Mouse (Mus musculus) embryonic facial prominence, embryonic 14.5 days (tissue): ENCODE measurements at regions not wholly inside any gene's neighbourhood (a gene's known extent, or its start where the extent isn't known, plus 50 kb on each side); places are given as distances from the start of the nearest gene placed in this dataset.
A peak's percentile ranks its signal among the peaks of the same experiment; 100 is the strongest.

Experiments used
- ATAC-seq: fragments of 200-750 bp; cut with Nextera tagmentation; 2 replicates; pipeline ENCODE4 v1.8.0; 2017; ENCODE audit warnings: low read depth, moderate number of reproducible peaks, moderate TSS enrichment
- DNase-seq: peaks from one replicate; pipeline ENCODE4 v3.0.0-alpha.2; 2015; ENCODE audit warnings: low spot score
- H3K27ac ChIP-seq: fragments of 300-500 bp; sonication (generic); replicated peaks from 2 replicates; pipeline ENCODE4 v1.5.1; 2014; ENCODE audit warnings: low read depth, mild to moderate bottlenecking, low read length, moderate library complexity
- H3K27me3 ChIP-seq: fragments of 300-500 bp; sonication (generic); replicated peaks from 2 replicates; pipeline ENCODE4 v1.6.1; 2014; ENCODE audit warnings: low read length; ENCODE audit not compliant: control insufficient read depth, insufficient read depth
- H3K36me3 ChIP-seq: fragments of 300-500 bp; sonication (generic); 2 replicates; pipeline ENCODE4 v1.6.1; 2014; ENCODE audit warnings: low read length, mixed read lengths; ENCODE audit not compliant: control insufficient read depth, insufficient read depth
- H3K4me1 ChIP-seq: fragments of 300-500 bp; sonication (generic); 2 replicates; pipeline ENCODE4 v1.6.1; 2014; ENCODE audit warnings: antibody characterized with exemption, low read length; ENCODE audit not compliant: control insufficient read depth, insufficient read depth
- H3K4me2 ChIP-seq: fragments of 300-500 bp; sonication (generic); 2 replicates; pipeline ENCODE4 v1.6.1; 2014; ENCODE audit warnings: low read depth, mild to moderate bottlenecking, low read length, moderate library complexity, mixed read lengths
- H3K4me3 ChIP-seq: fragments of 300-500 bp; sonication (generic); 2 replicates; pipeline ENCODE4 v1.5.1; 2014; ENCODE audit warnings: low read depth, mild to moderate bottlenecking, low read length
- H3K9ac ChIP-seq: fragments of 300-500 bp; sonication (generic); 2 replicates; pipeline ENCODE4 v1.6.1; 2014; ENCODE audit warnings: low read depth, mild to moderate bottlenecking, low read length, moderate library complexity, mixed read lengths
- H3K9me3 ChIP-seq: fragments of 300-500 bp; sonication (generic); 2 replicates; pipeline ENCODE4 v1.6.1; 2016; ENCODE audit warnings: low read length; ENCODE audit not compliant: control insufficient read depth
- WGBS: fragments of 180-500 bp; shearing (Covaris S2); extraction: QIAGEN DNeasy Blood & Tissue Kit; methylation state at CpG from one replicate; pipeline ENCODE4 v1.1.7; 2014; 5-methylcytosine and 5-hydroxymethylcytosine counted together

- Histone ChIP-seq H3K4me1 (peaks cover 6% of the 10 kb centered on the region; the same call in 1 of the 2 replicates), H3K9ac (no peak overlapping the region), H3K27me3 (no peaks in the 10 kb centered on the region), H3K27ac (0 out of 2 replicates have a peak overlapping the region, but pooled peaks have one; percentile 39), H3K4me3 (no peak overlapping the region), H3K36me3 (no peaks in the 10 kb centered on the region), H3K4me2 (no peak overlapping the region), H3K9me3 (no peaks in the 10 kb centered on the region)
- DNase-seq (peak; percentile 65), ATAC-seq (peak; percentile 60; the same call in 1 of the 2 replicates)
- WGBS = 50% methylated on average over 6 of the region's 6 CpGs
These were observed 600.6 kb upstream of the Nox3 start for GRCm38 (mm10) chr17:4296521-4297155.

- peak overlapping the region; percentile 39; the same call in 1 of the 2 replicates for H3K27ac ChIP-seq
- peak; percentile 55; the same call in 1 of the 2 replicates for ATAC-seq
These were observed 601.1 kb upstream of the Nox3 start for GRCm38 (mm10) chr17:4297156-4297535.

GRCm38 (mm10) chr17:4301142-4301853, 605.2 kb upstream of the Nox3 start:
- no peak for DNase-seq
- H3K4me1 ChIP-seq = peaks cover 6% of the 10 kb centered on the region; the same call in 1 of the 2 replicates
- no peaks in the 10 kb centered on the region for H3K27me3 ChIP-seq
- H3K9me3 ChIP-seq = no peaks in the 10 kb centered on the region
- no peak for ATAC-seq
- 76% methylated on average over 12 of the region's 12 CpGs for WGBS
- no peak overlapping the region for H3K27ac ChIP-seq
- H3K4me2 ChIP-seq = no peak overlapping the region
- H3K9ac ChIP-seq = no peak overlapping the region
- H3K36me3 ChIP-seq = no peaks in the 10 kb centered on the region
- H3K4me3 ChIP-seq = no peak overlapping the region

More at GRCm38 (mm10) chr17:4297156-4297535, 601.1 kb upstream of the Nox3 start:
- DNase-seq = peak; percentile 3
- Histone ChIP-seq H3K36me3 (no peaks in the 10 kb centered on the region), H3K9me3 (no peaks in the 10 kb centered on the region), H3K4me1 (peaks cover 6% of the 10 kb centered on the region; the same call in 1 of the 2 replicates), H3K4me2 (no peak overlapping the region), H3K27me3 (no peaks in the 10 kb centered on the region), H3K4me3 (no peak overlapping the region), H3K9ac (no peak overlapping the region)
- 82% methylated on average over 1 of the region's 1 CpGs for WGBS

DNA sequence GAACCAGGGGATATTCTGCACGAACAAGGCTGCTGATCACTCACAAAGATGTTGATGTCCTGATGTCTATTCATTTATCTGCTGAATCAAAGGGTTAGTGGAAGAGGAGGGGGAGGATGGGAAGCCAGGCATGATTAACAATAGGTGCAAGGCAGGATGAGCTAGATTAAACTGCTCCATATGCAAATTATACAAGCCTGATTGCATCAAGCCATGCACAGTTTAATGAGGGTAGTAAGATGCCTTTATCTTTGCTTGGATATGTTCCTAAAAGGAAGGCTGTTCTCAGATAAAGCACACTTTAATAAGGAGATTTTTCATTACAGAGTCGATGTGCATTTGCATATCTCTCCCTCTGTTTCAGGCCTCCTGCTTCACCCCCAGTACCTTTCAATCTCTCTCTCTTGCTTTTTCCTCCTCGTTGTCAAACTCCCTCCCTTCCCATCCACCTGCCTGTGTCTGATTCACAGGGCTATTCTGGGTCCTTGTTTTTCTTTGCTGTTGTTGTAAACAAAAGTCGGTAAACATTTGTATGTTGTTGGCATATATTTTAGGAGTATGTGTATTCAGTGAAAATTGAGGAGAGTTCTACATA, 615.8 kb upstream of the Nox3 start:
- H3K9ac ChIP-seq = no peak overlapping the region
- no peak overlapping the region for H3K4me3 ChIP-seq
- H3K4me2 ChIP-seq = no peak overlapping the region
- DNase-seq (no peak), ATAC-seq (no peak)
- no peaks in the 10 kb centered on the region for H3K9me3 ChIP-seq
- no peaks in the 10 kb centered on the region for H3K27me3 ChIP-seq
- no peak overlapping the region for H3K27ac ChIP-seq
- H3K36me3 ChIP-seq = no peaks in the 10 kb centered on the region
- 56% methylated on average over 4 of the region's 4 CpGs for WGBS
- H3K4me1 ChIP-seq = no peaks in the 10 kb centered on the region

DNA sequence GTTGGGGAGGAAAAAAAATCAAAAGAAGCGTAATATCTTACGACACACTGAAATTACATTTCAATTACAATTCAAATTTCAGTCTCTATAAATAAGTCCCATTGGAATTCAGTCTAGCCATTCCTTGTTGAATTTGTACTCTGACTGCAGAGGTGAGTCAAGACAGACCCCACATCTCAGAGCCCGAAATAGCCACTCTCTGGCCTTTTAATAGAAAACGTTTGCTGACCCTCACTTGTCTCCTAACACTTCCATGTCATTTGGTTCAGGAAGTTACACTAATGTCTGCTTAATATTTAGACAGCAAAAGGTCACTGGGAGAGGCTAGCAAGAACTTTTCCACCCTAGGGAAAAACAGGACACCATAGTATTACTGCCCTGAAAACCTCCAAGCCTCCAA, 623.1 kb upstream of the Nox3 start:
- H3K4me3 ChIP-seq = no peak overlapping the region
- no peak overlapping the region for H3K27ac ChIP-seq
- no peaks in the 10 kb centered on the region for H3K27me3 ChIP-seq
- no peak overlapping the region for H3K9ac ChIP-seq
- no peaks in the 10 kb centered on the region for H3K9me3 ChIP-seq
- DNase-seq (no peak), ATAC-seq (no peak)
- H3K4me2 ChIP-seq = no peak overlapping the region
- H3K36me3 ChIP-seq = no peaks in the 10 kb centered on the region
- 67% methylated on average over 4 of the region's 4 CpGs for WGBS
- H3K4me1 ChIP-seq = no peaks in the 10 kb centered on the region

DNA sequence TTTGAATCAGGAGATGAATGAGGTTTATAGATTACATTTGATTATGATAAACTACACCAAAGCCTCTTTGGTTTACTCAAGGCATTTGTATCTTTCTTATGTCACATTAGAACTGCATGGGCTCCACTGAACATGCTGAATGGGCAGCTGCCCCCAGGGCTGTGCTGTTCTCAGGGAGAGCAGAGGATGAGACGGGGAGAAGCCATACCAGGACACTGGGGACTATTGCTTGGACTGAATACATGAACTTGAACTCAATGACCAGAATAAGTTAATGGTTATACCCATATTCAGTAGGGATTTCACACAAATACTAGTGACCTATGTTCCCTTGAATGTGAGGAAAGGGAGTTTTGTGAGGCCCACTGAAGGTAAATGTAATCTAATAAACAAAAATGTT, 632.7 kb upstream of the Nox3 start:
- Histone ChIP-seq H3K27ac (no peak overlapping the region), H3K4me1 (no peaks in the 10 kb centered on the region), H3K27me3 (no peaks in the 10 kb centered on the region), H3K4me2 (no peak overlapping the region), H3K9me3 (no peaks in the 10 kb centered on the region), H3K4me3 (no peak overlapping the region), H3K9ac (no peak overlapping the region), H3K36me3 (no peaks in the 10 kb centered on the region)
- 84% methylated on average over 1 of the region's 1 CpGs for WGBS
- no peak for DNase-seq
- ATAC-seq = no peak

DNA sequence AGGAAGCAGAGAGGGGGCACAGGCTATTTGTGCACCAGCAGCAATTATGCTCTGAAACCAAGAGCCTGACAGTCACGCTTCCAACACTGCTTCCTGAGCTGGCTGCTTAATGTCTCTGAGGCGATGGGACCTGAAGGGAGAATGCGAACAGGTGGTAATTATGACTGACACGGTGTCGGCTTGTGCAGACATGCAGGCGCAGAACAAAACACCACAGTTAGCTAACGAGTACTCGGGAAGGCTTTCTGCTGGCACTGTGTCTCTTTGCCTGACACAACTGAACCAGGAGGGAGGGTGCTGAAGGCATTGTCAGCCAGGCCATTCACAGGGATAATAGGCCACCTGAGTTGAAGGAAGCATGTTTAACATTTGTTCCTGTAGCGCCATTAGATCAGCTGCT, 635.6 kb upstream of the Nox3 start:
- WGBS = 57% methylated on average over 9 of the region's 9 CpGs
- H3K4me1 ChIP-seq = no peaks in the 10 kb centered on the region
- no peaks in the 10 kb centered on the region for H3K27me3 ChIP-seq
- H3K4me2 ChIP-seq = no peak overlapping the region
- no peaks in the 10 kb centered on the region for H3K9me3 ChIP-seq
- no peak overlapping the region for H3K27ac ChIP-seq
- H3K9ac ChIP-seq = no peak overlapping the region
- peak; percentile 77; the same call in 1 of the 2 replicates for ATAC-seq
- peak; percentile 73 for DNase-seq
- no peak overlapping the region for H3K4me3 ChIP-seq
- H3K36me3 ChIP-seq = no peaks in the 10 kb centered on the region

DNA sequence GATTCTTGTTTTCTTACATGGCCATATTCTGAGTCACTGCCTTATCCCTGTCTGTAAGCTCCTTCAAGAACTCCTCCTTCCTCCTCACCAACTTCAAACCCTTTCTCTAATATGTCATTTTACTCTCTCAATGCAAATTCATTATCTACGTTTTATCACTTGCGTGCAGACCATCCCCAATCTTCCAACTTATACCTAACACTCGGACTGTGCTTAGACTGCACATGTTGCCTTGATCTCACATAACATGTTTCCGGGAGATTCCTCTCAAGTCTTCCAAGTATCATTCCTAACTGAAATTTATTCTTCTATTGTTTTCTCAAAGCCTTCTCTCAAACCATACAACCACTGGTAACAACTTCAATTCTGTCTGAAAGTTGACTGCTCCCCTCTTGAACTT, 637.0 kb upstream of the Nox3 start:
- no peaks in the 10 kb centered on the region for H3K27me3 ChIP-seq
- H3K9ac ChIP-seq = no peak overlapping the region
- no peak overlapping the region for H3K4me2 ChIP-seq
- H3K27ac ChIP-seq = no peak overlapping the region
- no peaks in the 10 kb centered on the region for H3K9me3 ChIP-seq
- no peaks in the 10 kb centered on the region for H3K36me3 ChIP-seq
- no peak overlapping the region for H3K4me3 ChIP-seq
- ATAC-seq (no peak), DNase-seq (no peak)
- WGBS = 92% methylated on average over 4 of the region's 4 CpGs
- H3K4me1 ChIP-seq = no peaks in the 10 kb centered on the region
